Mouse (Mus musculus): Measurements from ENCODE around the gene Bnip3. TPM values are rescaled to one million over a fixed set of nuclear protein-coding genes. Genes with fewer than 3 reads are reported as not detected.
A peak's percentile ranks its signal among the peaks of the same experiment; 100 is the strongest.

Gene Bnip3
- polyA plus RNA-seq, 1 experiment from 2014 or later = 200 TPM

DNA sequence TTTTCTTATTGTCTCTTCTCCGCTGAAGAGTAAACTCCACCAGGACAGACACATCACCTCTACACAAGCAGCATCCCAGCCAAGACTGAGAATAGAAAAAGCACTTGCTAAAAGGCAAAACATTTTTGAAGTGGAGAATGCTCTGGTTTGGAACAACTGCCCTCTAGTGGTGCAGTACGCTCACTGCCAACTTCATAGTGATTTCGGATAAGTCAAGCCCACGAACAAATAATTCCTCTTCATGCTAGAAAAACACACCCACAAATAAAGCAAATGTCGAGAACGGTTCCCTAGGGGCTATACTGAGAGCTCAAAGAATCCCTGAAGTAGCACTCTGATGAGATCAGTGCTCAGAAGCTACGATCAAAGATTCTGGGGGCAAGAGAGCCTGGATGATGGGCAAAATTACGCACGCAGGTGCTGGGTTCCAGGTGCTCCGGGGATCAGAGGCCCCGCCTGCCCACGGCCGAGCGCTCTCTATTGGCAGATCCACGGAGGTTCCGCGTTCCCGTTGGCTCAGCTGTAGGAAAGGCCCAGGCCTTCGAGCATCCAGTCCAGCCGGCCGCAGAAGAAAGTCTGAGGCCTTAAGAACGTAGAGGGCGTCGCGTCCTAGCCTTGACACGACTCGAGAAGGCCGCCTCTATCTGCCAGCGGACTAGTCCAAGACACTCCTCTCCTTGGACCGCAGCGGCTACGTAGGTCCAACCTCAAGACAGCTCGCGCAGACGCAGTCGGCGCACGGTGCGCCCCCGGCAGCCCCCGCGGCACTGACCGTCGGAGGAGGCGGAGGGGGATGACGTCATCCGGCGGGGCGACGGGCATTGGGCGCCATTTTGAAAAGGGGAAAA, 63.6 kb downstream of the Bnip3 start, which contains the start of the genes Ppp2r2d and Mapk1ip1:
Gene Ppp2r2d (plus strand): TSS at position 536 of the 848 bp plus-strand sequence.
Gene Mapk1ip1 (minus strand): TSS at position 730 of the 848 bp plus-strand sequence.
- DNase-seq (ENCODE audit: low spot score) (peak; percentile 96), ATAC-seq (replicated peaks; ENCODE audit: low FRiP score) (peak; percentile 93)
- Histone ChIP-seq H3K36me3 (ENCODE audit: control insufficient read depth, insufficient read depth, low read length) (no peaks in the 10 kb centered on the region; the same call in 1 of the 2 replicates), H3K27ac (ENCODE audit: low read depth, low read length) (peak within 1 kb of the TSS; percentile 95), H3K4me3 (ENCODE audit: low read depth, low read length) (peak within 1 kb of the TSS; percentile 99), H3K9ac (ENCODE audit: low read depth, low read length) (peak within 1 kb of the TSS; percentile 97), H3K4me1 (replicated peaks; ENCODE audit: control insufficient read depth, insufficient read depth, low read length) (peaks cover 18% of the 10 kb centered on the region), H3K4me2 (peak within 1 kb of the TSS; percentile 95), H3K9me3 (ENCODE audit: control insufficient read depth, low read length) (no peaks in the 10 kb centered on the region), H3K27me3 (replicated peaks; ENCODE audit: control insufficient read depth, insufficient read depth, low read length) (no peaks in the 10 kb centered on the region)
- WGBS = under 1% methylated on average over 50 of the region's 51 CpGs

DNA sequence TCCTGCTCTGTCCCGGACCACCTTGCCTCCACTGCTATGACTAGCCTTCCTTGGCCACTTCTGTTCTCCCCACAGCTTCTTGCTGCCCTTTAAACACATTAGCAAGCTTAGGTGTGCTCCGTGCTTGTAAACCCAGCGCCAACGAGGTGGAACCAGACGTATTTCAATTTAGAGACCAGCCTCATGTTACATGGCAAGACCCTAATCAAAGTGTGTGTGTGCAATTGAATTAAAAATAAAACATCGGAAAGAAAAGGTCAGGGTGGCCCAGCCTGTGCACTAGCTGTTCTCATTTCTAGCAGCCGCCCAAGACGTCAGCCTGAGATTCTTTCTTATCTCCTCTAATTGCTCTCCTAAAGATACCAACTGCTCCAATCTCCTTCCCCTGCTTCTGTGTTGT, 64.2 kb downstream of the Bnip3 start:
- DNase-seq (ENCODE audit: low spot score) = no peak
- Histone ChIP-seq H3K36me3 (ENCODE audit: control insufficient read depth, insufficient read depth, low read length) (no peaks in the 10 kb centered on the region; the same call in 1 of the 2 replicates), H3K9me3 (ENCODE audit: control insufficient read depth, low read length) (no peaks in the 10 kb centered on the region), H3K4me2 (peak overlapping the region; percentile 95), H3K9ac (ENCODE audit: low read depth, low read length) (no peak overlapping the region), H3K27ac (ENCODE audit: low read depth, low read length) (no peak overlapping the region), H3K4me3 (ENCODE audit: low read depth, low read length) (peak overlapping the region; percentile 99), H3K27me3 (replicated peaks; ENCODE audit: control insufficient read depth, insufficient read depth, low read length) (no peaks in the 10 kb centered on the region), H3K4me1 (replicated peaks; ENCODE audit: control insufficient read depth, insufficient read depth, low read length) (peaks cover 18% of the 10 kb centered on the region)
- 35% methylated on average over 8 of the region's 8 CpGs for WGBS
- no peak for ATAC-seq (replicated peaks; ENCODE audit: low FRiP score)

DNA sequence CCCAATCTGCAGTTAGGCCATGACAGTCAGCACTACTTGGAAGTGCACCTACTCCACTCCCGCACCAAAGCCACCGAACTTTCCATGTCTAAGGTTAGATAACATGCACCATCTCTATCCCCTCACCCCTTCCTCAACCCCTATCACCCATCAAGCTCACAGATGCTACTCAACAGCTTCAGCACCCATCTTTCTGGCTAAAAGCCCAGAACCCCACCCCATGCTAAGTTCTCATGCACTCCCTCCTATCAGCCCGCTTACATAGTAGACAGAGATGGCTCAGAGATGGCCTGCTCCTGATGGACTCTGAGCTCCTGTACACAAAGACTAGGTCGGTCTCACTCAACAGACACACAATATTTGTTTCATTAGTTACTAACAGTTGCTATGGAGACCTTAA, 65.9 kb downstream of the Bnip3 start:
- no peaks in the 10 kb centered on the region for H3K9me3 ChIP-seq (ENCODE audit: control insufficient read depth, low read length)
- H3K4me3 ChIP-seq (ENCODE audit: low read depth, low read length) = no peak overlapping the region
- WGBS = 80% methylated on average over 4 of the region's 4 CpGs
- no peak overlapping the region for H3K9ac ChIP-seq (ENCODE audit: low read depth, low read length)
- H3K27me3 ChIP-seq (replicated peaks; ENCODE audit: control insufficient read depth, insufficient read depth, low read length) = no peaks in the 10 kb centered on the region
- H3K4me2 ChIP-seq = no peak overlapping the region
- no peak for ATAC-seq (replicated peaks; ENCODE audit: low FRiP score)
- no peak overlapping the region for H3K27ac ChIP-seq (ENCODE audit: low read depth, low read length)
- H3K4me1 ChIP-seq (replicated peaks; ENCODE audit: control insufficient read depth, insufficient read depth, low read length) = peaks cover 14% of the 10 kb centered on the region
- DNase-seq (ENCODE audit: low spot score) = no peak
- H3K36me3 ChIP-seq (ENCODE audit: control insufficient read depth, insufficient read depth, low read length) = no peaks in the 10 kb centered on the region

DNA sequence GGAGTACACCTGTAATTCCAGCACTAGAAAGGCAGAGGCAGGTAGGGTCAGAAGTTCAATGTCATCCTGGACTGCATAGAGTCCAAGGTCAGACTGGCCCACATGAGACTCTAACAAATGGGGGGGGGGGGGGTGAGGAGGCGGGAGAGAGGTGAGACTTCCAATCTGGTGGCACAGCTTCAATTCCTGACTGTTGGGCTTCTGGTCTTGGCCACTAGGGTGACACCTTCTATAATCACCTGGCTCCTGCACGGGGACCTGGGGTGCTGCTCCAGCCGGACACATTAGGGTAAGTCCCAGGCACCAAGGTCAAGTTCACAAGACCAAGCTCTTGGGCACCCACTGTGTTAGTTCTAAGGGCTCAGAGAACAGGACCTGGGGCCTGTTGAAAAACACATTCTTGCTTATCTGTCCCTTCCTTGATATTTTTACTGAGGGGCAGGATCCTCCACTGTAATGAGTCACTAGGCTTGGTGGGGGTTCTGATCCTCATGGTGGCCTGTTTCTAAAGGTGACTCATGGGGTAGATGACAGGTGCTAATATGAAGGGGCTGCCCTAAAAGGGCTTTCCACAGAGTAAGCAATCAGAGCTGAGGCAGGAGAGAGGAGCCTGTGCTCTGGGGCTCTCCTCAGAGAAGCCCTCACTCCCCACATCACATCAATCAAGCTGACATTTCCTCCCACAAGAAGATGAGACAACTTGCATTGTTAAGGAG, 67.7 kb downstream of the Bnip3 start:
- ATAC-seq (replicated peaks; ENCODE audit: low FRiP score) (no peak), DNase-seq (ENCODE audit: low spot score) (no peak)
- 75% methylated on average over 3 of the region's 3 CpGs for WGBS
- Histone ChIP-seq H3K4me3 (ENCODE audit: low read depth, low read length) (no peak overlapping the region), H3K36me3 (ENCODE audit: control insufficient read depth, insufficient read depth, low read length) (no peaks in the 10 kb centered on the region), H3K4me1 (replicated peaks; ENCODE audit: control insufficient read depth, insufficient read depth, low read length) (peaks cover 7% of the 10 kb centered on the region), H3K9ac (ENCODE audit: low read depth, low read length) (no peak overlapping the region), H3K9me3 (ENCODE audit: control insufficient read depth, low read length) (no peaks in the 10 kb centered on the region), H3K27ac (ENCODE audit: low read depth, low read length) (no peak overlapping the region), H3K4me2 (no peak overlapping the region), H3K27me3 (replicated peaks; ENCODE audit: control insufficient read depth, insufficient read depth, low read length) (no peaks in the 10 kb centered on the region)

Other genes starting within 250 kb of the Bnip3 start
- 40.9 and 42.0 TPM in 2 replicates for gene Ppp2r2d, start 63.4 kb downstream of the Bnip3 start, polyA plus RNA-seq (2014; fragmentation: Nextera tagmentation; extraction: Ambion mirVana)
- 6.6 and 7.4 TPM in 2 replicates for gene Mapk1ip1, start 63.2 kb downstream of the Bnip3 start, polyA plus RNA-seq (2014; fragmentation: Nextera tagmentation; extraction: Ambion mirVana)
- 0.10 TPM in 1 of 2 replicates, not detected in the other for gene Jakmip3, start 31.2 kb upstream of the Bnip3 start, polyA plus RNA-seq (2014; fragmentation: Nextera tagmentation; extraction: Ambion mirVana)
- 4.8 and 5.0 TPM in 2 replicates for gene Dpysl4, start 176.5 kb upstream of the Bnip3 start, polyA plus RNA-seq (2014; fragmentation: Nextera tagmentation; extraction: Ambion mirVana)